Mouse (Mus musculus) left cerebral cortex, adult 2 months (tissue): ENCODE data around the gene Sult5a1. TPM values are rescaled to one million over a fixed set of nuclear protein-coding genes. Genes with fewer than 3 reads are reported as not detected.

Experiments
- DNase-seq, 2 experiments: peaks; one replicate each; pipeline ENCODE4 v3.0.0; 2021 to 2022; ENCODE audit warnings: low spot score in 2 of 2, mixed read lengths in 1 of 2; ENCODE audit errors: extremely low spot score in 1 of 2
- H3K27ac ChIP-seq: fragments of 200-600 bp; 2 replicates; pipeline ENCODE4 v1.8.1; 2022
- H3K4me3 ChIP-seq: fragments of 200-600 bp; 2 replicates; pipeline ENCODE4 v1.8.1; 2022
- CTCF ChIP-seq: fragments of 200-600 bp; IDR thresholded peaks from 2 replicates; pipeline ENCODE4 v1.8.1; 2022; ENCODE audit warnings: antibody characterized with exemption, mild to moderate bottlenecking, moderate library complexity
- intact Hi-C: fragments of 180-260 bp; cut with DNase I; formaldehyde crosslinking; loops from one replicate; pipeline ENCODE4 v1.15.1; 2025
- total RNA-seq, 2 experiments: library from RNA; stranded (reverse); gene quantifications; 2 replicates each; pipeline ENCODE4 v1.2.3; 2021

Gene Sult5a1
- total RNA-seq, 2 experiments from 2014 or later, result 0.84 TPM; not detected in 1

- TF ChIP-seq CTCF, result no peak
- intact Hi-C loops, result no loop called here
- no peak overlapping the region for H3K4me3 ChIP-seq
- H3K27ac ChIP-seq, result no peak overlapping the region
- no peak for DNase-seq
Observed at GRCm38 (mm10) chr8:123156070-123156773, 1.9 kb downstream of the Sult5a1 start.

- intact Hi-C loops, result no loop called here
Observed at GRCm38 (mm10) chr8:123155177-123155576, 2.9 kb downstream of the Sult5a1 start.

GRCm38 (mm10) chr8:123150737-123151171 is 7.4 kb downstream of the Sult5a1 start:
- TF ChIP-seq CTCF, result no peak
- intact Hi-C loops, result no loop called here
- Histone ChIP-seq H3K4me3 (no peak overlapping the region), H3K27ac (no peak overlapping the region)
- no peak for DNase-seq

More at GRCm38 (mm10) chr8:123155177-123155576, 2.9 kb downstream of the Sult5a1 start:
- no peak for DNase-seq
- peak; percentile 25 for TF ChIP-seq CTCF
- Histone ChIP-seq H3K27ac (no peak overlapping the region), H3K4me3 (no peak overlapping the region)

- DNase-seq, result no peak
- H3K27ac ChIP-seq, result peak overlapping the region; percentile 5; the same call in 1 of the 2 replicates
- TF ChIP-seq CTCF, result no peak
- H3K4me3 ChIP-seq, result no peak overlapping the region
- intact Hi-C loops, result loop anchor here (5.0 kb wide), 1 partner anchor 41 kb away; the partner anchor contains the start of gene Dpep1
Observed at GRCm38 (mm10) chr8:123146390-123146789, 11.7 kb downstream of the Sult5a1 start.

- intact Hi-C loops, result loop anchor here (5.0 kb wide), 1 partner anchor 42 kb away; the partner anchor contains the start of gene Dpep1
- DNase-seq, result no peak
- Histone ChIP-seq H3K4me3 (no peak overlapping the region), H3K27ac (no peak overlapping the region)
- peak; percentile 35 for TF ChIP-seq CTCF
Observed at GRCm38 (mm10) chr8:123145279-123145678, 12.8 kb downstream of the Sult5a1 start.

GRCm38 (mm10) chr8:123141741-123142462 is 16.2 kb downstream of the Sult5a1 start:
- no peak for TF ChIP-seq CTCF
- no peak overlapping the region for H3K4me3 ChIP-seq
- peak; percentile 55 to 69 for DNase-seq
- H3K27ac ChIP-seq, result no peak overlapping the region
- intact Hi-C loops, result no loop called here

GRCm38 (mm10) chr8:123138741-123139140 is 19.4 kb downstream of the Sult5a1 start:
- H3K4me3 ChIP-seq, result no peak overlapping the region
- H3K27ac ChIP-seq, result no peak overlapping the region
- DNase-seq, result no peak
- no peak for TF ChIP-seq CTCF
- intact Hi-C loops, result no loop called here

GRCm38 (mm10) chr8:123137645-123138077 is 20.5 kb downstream of the Sult5a1 start:
- Histone ChIP-seq H3K27ac (no peak overlapping the region), H3K4me3 (no peak overlapping the region)
- intact Hi-C loops, result loop anchor here (2.0 kb wide), 1 partner anchor 15 kb away; no protein-coding TSS in a partner anchor
- peak; percentile 63 to 65 for DNase-seq
- TF ChIP-seq CTCF, result no peak

- Histone ChIP-seq H3K4me3 (no peak overlapping the region), H3K27ac (no peak overlapping the region)
- DNase-seq, result no peak
- no peak for TF ChIP-seq CTCF
- intact Hi-C loops, result loop anchor here (2.0 kb wide), 1 partner anchor 13 kb away; no protein-coding TSS in a partner anchor
Observed at GRCm38 (mm10) chr8:123136287-123136686, 21.8 kb downstream of the Sult5a1 start.

- Histone ChIP-seq H3K27ac (no peak overlapping the region), H3K4me3 (no peak overlapping the region)
- no peak for DNase-seq
- intact Hi-C loops, result loop anchor here (2.0 kb wide), 1 partner anchor 13 kb away; no protein-coding TSS in a partner anchor
- no peak for TF ChIP-seq CTCF
Observed at GRCm38 (mm10) chr8:123135806-123136205, 22.3 kb downstream of the Sult5a1 start.

GRCm38 (mm10) chr8:123135406-123135805 is 22.7 kb downstream of the Sult5a1 start:
- intact Hi-C loops, result no loop called here
- DNase-seq, result no peak
- TF ChIP-seq CTCF, result no peak
- H3K27ac ChIP-seq, result no peak overlapping the region
- no peak overlapping the region for H3K4me3 ChIP-seq

- DNase-seq, result no peak
- Histone ChIP-seq H3K4me3 (no peak overlapping the region), H3K27ac (no peak overlapping the region)
- intact Hi-C loops, result no loop called here
- TF ChIP-seq CTCF, result no peak
Observed at GRCm38 (mm10) chr8:123134149-123134713, 23.9 kb downstream of the Sult5a1 start.
